Mouse (Mus musculus) small intestine, adult 2 months (tissue): Measurements from ENCODE around the gene Lcn10.
"Not testable (repeated sequence)": the region's sequence is repeated elsewhere in the genome, so short reads cannot be mapped to it uniquely, and the experiment has no call there.

Source experiments
- CTCF ChIP-seq: fragments of 200-500 bp; IDR thresholded peaks from 2 replicates; pipeline ENCODE4 v1.5.1; 2012; ENCODE audit warnings: low read depth, mild to moderate bottlenecking, control low read depth, inconsistent platforms, low read length, moderate library complexity, mixed read lengths; ENCODE audit not compliant: insufficient replicate concordance, insufficient read length; ENCODE audit errors: extremely low read depth
- POLR2A ChIP-seq: fragments of 200-500 bp; IDR thresholded peaks from 2 replicates; pipeline ENCODE4 v1.6.1; 2012; ENCODE audit warnings: low read depth, mild to moderate bottlenecking, control low read depth, inconsistent platforms, low read length, moderate library complexity

- not testable (repeated sequence) for TF ChIP-seq CTCF, POLR2A
These were observed 17.2 kb downstream of the Lcn10 start, which contains the start of gene Obp2a for GRCm38 (mm10) chr2:25699743-25700142.
